Mouse (Mus musculus) kidney, embryonic 14.5 days (tissue): Measurements from ENCODE around the gene Rrbp1. TPM values are rescaled to one million over a fixed set of nuclear protein-coding genes. Genes with fewer than 3 reads are reported as not detected.

ENCODE experiments used
- ATAC-seq: fragments of 200-750 bp; cut with Nextera tagmentation; 2 replicates; pipeline ENCODE4 v1.8.0; 2017; ENCODE audit warnings: moderate number of reproducible peaks, mild to moderate bottlenecking, moderate TSS enrichment, moderate library complexity; ENCODE audit not compliant: low FRiP score, low TSS enrichment
- H3K27ac ChIP-seq: fragments of 300-500 bp; sonication (generic); 2 replicates; pipeline ENCODE4 v1.5.1; 2014; ENCODE audit warnings: low read depth, mild to moderate bottlenecking, low read length, moderate library complexity, mixed read lengths
- H3K27me3 ChIP-seq: fragments of 300-500 bp; sonication (generic); 2 replicates; pipeline ENCODE4 v1.6.1; 2014; ENCODE audit warnings: mild to moderate bottlenecking, low read length; ENCODE audit not compliant: control insufficient read depth, insufficient read depth
- H3K36me3 ChIP-seq: fragments of 300-500 bp; sonication (generic); 2 replicates; pipeline ENCODE4 v1.6.1; 2014; ENCODE audit warnings: low read length, mixed read lengths; ENCODE audit not compliant: control insufficient read depth, insufficient read depth
- H3K4me1 ChIP-seq: fragments of 300-500 bp; sonication (generic); 2 replicates; pipeline ENCODE4 v1.6.1; 2014; ENCODE audit warnings: low read length, mixed read lengths; ENCODE audit not compliant: control insufficient read depth, insufficient read depth
- H3K4me2 ChIP-seq: fragments of 300-500 bp; sonication (generic); replicated peaks from 2 replicates; pipeline ENCODE4 v1.6.1; 2014; ENCODE audit warnings: low read depth, mild to moderate bottlenecking, low read length
- H3K4me3 ChIP-seq: fragments of 300-500 bp; sonication (generic); 2 replicates; pipeline ENCODE4 v1.5.1; 2014; ENCODE audit warnings: mild to moderate bottlenecking, low read length
- H3K9ac ChIP-seq: fragments of 300-500 bp; sonication (generic); 2 replicates; pipeline ENCODE4 v1.6.1; 2014; ENCODE audit warnings: low read depth, mild to moderate bottlenecking, low read length, moderate library complexity
- H3K9me3 ChIP-seq: fragments of 300-500 bp; sonication (generic); 2 replicates; pipeline ENCODE4 v1.6.1; 2016; ENCODE audit warnings: low read length; ENCODE audit not compliant: control insufficient read depth
- WGBS: fragments of 180-500 bp; shearing (Covaris S2); extraction: QIAGEN DNeasy Blood & Tissue Kit; methylation state at CpG from one replicate; pipeline ENCODE4 v1.1.7; 2014; 5-methylcytosine and 5-hydroxymethylcytosine counted together
- polyA plus RNA-seq: library from polyadenylated mRNA; unstranded; fragments of >200 nt; fragmentation: Nextera tagmentation; extraction: Ambion mirVana; gene quantifications from 2 replicates; pipeline ENCODE4 v1.2.1, GENCODE M21; 2014

Gene Rrbp1
- polyA plus RNA-seq, 1 experiment from 2014 or later = 97.1 TPM

DNA sequence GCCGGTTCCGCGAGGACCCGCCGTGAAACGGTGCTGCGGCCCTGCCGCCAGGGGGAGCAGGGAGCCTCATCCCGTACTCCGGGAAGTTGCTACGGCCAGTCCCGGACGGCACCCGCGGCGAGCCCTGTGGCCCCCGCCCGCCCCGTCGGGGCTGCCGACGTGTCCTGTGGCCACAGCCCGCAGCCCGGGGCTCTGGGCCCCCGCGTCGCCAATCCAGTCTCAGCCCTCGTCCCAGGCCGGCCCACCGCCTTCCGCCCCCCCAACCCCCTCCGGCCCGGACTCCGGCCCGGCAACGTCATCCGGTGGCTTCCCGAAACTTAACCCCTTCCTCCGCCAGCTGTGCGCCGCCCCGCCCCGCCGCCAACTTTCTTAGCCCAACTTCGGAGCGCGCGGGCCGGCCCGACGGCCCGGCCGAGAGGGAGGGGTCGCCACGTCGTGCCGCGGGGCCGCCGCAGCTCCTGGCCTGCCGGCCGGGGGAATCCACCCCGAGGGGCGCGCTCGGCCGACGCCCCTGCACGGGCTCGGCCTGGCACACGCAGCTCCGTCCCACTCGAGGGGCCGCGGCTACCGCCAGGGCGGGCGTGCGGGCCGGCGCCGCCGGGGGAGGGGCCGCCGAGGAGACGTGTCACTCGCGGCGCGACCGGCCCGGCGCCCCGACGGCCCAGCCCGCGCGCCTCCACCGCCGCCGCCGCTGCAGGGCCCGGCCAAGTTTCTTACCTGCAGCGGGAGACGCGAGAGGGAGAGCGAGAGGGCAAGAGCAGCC lies 600 bp downstream of the Rrbp1 start:
- Histone ChIP-seq H3K4me1 (peaks cover 25% of the 10 kb centered on the region), H3K9ac (peak overlapping the region; percentile 97), H3K9me3 (no peaks in the 10 kb centered on the region), H3K27me3 (no peaks in the 10 kb centered on the region), H3K27ac (peak overlapping the region; percentile 97), H3K36me3 (peaks cover 6% of the 10 kb centered on the region; the same call in 1 of the 2 replicates), H3K4me2 (peak overlapping the region; percentile 71), H3K4me3 (peak overlapping the region; percentile 94)
- ATAC-seq = peak; percentile 43
- WGBS = under 1% methylated on average over 46 of the region's 107 CpGs

DNA sequence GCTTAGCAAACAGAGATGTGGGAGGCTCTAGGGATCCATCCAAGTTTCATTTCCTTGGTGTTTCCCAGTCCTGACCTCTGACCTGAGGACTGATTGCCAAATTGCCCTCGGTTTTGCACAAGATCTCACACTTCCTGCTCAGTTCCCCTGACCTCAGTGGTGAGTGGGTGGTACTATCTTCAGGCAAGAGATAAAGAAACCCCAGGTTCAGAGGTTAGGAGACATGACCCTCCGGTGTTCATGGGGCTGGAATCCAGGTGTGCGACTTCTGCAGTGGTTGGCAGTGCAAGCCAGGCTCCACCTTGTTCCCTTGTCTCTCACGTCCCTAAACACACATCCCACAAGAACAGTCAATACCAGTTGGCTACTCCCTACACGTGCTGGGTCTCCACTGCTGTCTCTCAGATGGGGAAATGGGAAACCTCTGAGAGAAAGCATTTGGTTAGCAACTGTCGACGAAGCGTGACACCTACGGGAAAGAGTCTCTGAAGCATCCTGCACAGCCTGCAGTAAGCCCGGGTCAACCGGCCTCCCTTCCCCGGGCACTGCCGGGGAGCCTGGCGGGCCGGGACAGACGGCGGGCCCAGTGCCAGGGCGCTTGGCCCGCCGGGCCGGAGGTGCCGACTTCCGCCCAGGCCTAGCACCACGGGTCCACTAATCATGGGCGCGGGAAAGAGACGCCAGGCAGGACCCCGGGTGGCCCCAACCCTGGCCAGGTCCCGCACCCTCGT lies 1.3 kb downstream of the Rrbp1 start:
- peak; percentile 2 for ATAC-seq
- peaks cover 6% of the 10 kb centered on the region; the same call in 1 of the 2 replicates for H3K36me3 ChIP-seq
- no peaks in the 10 kb centered on the region for H3K9me3 ChIP-seq
- H3K4me3 ChIP-seq = peak overlapping the region; percentile 94
- H3K27ac ChIP-seq = peak overlapping the region; percentile 97
- peaks cover 32% of the 10 kb centered on the region for H3K4me1 ChIP-seq
- H3K9ac ChIP-seq = peak overlapping the region; percentile 97
- peak overlapping the region; percentile 71 for H3K4me2 ChIP-seq
- H3K27me3 ChIP-seq = no peaks in the 10 kb centered on the region
- 2% methylated on average over 30 of the region's 30 CpGs for WGBS

DNA sequence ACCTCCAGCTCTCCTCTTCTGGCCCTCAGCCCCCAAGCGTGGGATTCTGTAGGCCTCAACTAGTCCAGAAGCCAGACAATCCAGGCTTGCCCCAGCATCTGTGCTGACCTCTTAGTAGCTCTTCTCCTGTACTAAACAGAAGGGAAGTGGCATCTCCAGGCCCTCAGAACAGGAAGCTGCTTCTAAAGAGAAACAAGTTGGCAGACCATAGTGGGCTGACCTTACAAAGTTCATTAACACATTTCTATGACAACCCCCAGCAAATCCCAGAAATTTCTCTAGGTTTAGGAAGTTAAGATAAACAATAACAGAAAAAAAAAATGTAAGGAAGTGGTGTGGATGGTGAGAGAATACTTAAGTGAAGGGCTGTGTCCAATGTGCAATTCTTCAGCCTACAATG lies 2.0 kb downstream of the Rrbp1 start:
- Histone ChIP-seq H3K4me3 (peak overlapping the region; percentile 94; the same call in 1 of the 2 replicates), H3K9me3 (no peaks in the 10 kb centered on the region), H3K36me3 (peaks cover 6% of the 10 kb centered on the region; the same call in 1 of the 2 replicates), H3K4me2 (peak overlapping the region; percentile 71), H3K9ac (peak overlapping the region; percentile 97; the same call in 1 of the 2 replicates), H3K4me1 (peaks cover 33% of the 10 kb centered on the region), H3K27ac (peak overlapping the region; percentile 97; the same call in 1 of the 2 replicates), H3K27me3 (no peaks in the 10 kb centered on the region)
- ATAC-seq = no peak
- WGBS = 84% methylated on average over 1 of the region's 1 CpGs

DNA sequence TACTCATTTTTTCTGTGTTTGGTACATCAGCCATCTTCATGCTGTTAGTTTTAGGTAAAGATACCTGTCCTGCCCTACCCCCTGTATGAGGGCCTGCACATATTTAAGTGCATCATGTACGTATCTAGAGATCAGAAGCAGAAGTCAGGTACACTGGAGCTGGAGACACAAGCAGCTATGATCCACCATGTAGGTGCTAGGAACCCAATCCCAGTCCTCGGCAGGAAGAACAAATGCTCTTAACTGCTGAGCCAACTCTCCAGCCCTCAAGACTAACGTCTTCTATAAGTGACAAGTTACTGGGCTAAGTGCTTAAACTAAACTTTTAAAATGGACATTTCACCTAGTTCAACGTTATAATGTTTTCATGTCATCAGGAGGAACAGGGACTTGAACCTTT lies 3.9 kb downstream of the Rrbp1 start:
- H3K9ac ChIP-seq = no peak overlapping the region
- H3K4me3 ChIP-seq = no peak overlapping the region
- no peak for ATAC-seq
- no peaks in the 10 kb centered on the region for H3K27me3 ChIP-seq
- H3K27ac ChIP-seq = no peak overlapping the region
- H3K36me3 ChIP-seq = peaks cover 6% of the 10 kb centered on the region; the same call in 1 of the 2 replicates
- WGBS = 89% methylated on average over 4 of the region's 4 CpGs
- H3K4me2 ChIP-seq = no peak overlapping the region
- H3K9me3 ChIP-seq = no peaks in the 10 kb centered on the region
- peaks cover 33% of the 10 kb centered on the region for H3K4me1 ChIP-seq

DNA sequence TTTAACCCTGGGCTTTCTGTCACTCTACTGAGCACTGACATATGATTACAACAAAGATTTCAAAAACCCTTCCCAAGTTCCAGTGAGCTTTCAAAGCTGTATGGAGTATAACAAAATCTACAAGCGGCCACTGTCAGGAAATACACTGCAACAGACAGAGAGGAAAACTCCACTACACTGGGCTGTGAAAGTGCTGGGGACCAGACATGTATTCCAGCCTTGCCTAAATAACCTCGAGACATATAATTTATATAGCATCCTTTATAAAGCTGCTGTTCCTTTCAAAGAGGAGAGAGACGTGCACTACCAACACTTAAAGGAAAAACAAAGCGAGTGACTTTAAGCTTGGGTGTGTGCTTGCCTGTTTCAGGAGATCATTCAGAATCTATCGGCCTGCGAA lies 4.4 kb downstream of the Rrbp1 start:
- no peak overlapping the region for H3K27ac ChIP-seq
- no peaks in the 10 kb centered on the region for H3K9me3 ChIP-seq
- H3K27me3 ChIP-seq = no peaks in the 10 kb centered on the region
- H3K9ac ChIP-seq = no peak overlapping the region
- 80% methylated on average over 6 of the region's 6 CpGs for WGBS
- no peak overlapping the region for H3K4me3 ChIP-seq
- H3K36me3 ChIP-seq = peaks cover 6% of the 10 kb centered on the region; the same call in 1 of the 2 replicates
- peaks cover 34% of the 10 kb centered on the region for H3K4me1 ChIP-seq
- no peak overlapping the region for H3K4me2 ChIP-seq
- ATAC-seq = no peak

DNA sequence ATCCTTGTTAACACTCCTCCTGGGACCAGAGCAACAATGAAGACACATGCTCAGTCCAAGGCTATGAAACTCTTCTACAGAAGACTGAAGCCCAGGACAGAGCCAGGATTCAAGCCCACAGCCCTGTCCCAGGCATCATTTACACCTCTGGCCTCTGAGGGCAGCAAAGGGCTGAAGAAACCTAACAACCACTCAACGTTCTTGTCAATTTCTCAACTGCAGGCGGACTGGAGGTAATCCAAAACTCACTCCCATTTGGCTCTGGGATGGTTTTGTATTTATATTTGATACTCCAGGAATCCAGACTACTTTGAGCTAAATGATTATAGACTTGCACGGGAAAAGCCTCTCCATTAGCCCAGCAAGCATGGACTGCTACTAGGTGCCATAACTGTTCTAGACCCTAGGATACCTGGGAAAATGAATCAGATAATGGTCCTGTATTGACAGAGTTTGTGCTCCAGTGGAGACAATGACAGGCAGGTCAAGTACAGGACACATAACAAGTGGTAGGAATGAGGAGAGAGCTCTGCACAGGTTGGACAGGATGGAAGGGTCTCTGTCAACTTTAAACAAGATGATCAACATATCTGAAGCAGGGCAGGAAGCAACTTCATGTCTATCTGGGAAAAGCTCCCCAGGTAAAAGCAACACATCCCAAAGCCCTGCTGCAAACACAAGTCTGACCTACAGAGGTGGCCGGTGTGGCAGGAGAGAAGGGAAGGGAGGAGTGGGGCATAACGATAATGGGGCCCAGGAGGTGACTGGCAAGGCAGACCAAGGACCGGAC lies 5.7 kb downstream of the Rrbp1 start:
- Histone ChIP-seq H3K4me1 (peaks cover 37% of the 10 kb centered on the region), H3K27ac (no peak overlapping the region), H3K27me3 (no peaks in the 10 kb centered on the region), H3K4me2 (no peak overlapping the region), H3K9me3 (no peaks in the 10 kb centered on the region), H3K36me3 (peaks cover 6% of the 10 kb centered on the region; the same call in 1 of the 2 replicates), H3K9ac (no peak overlapping the region), H3K4me3 (no peak overlapping the region)
- no peak for ATAC-seq
- 60% methylated on average over 6 of the region's 6 CpGs for WGBS

DNA sequence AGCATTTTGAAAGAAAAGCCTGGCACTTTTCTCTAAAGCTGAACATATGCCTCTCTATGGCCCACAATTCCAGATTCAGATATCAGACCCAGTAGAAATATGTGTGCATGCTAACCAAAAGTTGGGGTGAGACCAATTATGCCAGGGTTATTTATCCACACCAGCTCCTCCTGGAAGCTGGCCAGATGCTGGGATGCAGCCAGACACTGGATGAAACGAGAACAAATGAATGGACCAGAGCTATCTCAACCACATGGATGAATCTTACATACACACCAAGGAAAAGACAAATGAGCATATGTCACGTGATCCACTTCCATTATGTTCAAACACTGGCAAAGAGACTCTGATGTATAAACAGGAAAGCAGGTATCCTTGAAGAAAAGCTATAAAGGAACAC lies 7.5 kb downstream of the Rrbp1 start:
- ATAC-seq = no peak
- no peak overlapping the region for H3K4me2 ChIP-seq
- WGBS = 74% methylated on average over 2 of the region's 2 CpGs
- peaks cover 6% of the 10 kb centered on the region; the same call in 1 of the 2 replicates for H3K36me3 ChIP-seq
- no peak overlapping the region for H3K9ac ChIP-seq
- H3K27me3 ChIP-seq = no peaks in the 10 kb centered on the region
- H3K9me3 ChIP-seq = no peaks in the 10 kb centered on the region
- H3K4me1 ChIP-seq = peaks cover 28% of the 10 kb centered on the region; the same call in 1 of the 2 replicates
- no peak overlapping the region for H3K27ac ChIP-seq
- H3K4me3 ChIP-seq = no peak overlapping the region

DNA sequence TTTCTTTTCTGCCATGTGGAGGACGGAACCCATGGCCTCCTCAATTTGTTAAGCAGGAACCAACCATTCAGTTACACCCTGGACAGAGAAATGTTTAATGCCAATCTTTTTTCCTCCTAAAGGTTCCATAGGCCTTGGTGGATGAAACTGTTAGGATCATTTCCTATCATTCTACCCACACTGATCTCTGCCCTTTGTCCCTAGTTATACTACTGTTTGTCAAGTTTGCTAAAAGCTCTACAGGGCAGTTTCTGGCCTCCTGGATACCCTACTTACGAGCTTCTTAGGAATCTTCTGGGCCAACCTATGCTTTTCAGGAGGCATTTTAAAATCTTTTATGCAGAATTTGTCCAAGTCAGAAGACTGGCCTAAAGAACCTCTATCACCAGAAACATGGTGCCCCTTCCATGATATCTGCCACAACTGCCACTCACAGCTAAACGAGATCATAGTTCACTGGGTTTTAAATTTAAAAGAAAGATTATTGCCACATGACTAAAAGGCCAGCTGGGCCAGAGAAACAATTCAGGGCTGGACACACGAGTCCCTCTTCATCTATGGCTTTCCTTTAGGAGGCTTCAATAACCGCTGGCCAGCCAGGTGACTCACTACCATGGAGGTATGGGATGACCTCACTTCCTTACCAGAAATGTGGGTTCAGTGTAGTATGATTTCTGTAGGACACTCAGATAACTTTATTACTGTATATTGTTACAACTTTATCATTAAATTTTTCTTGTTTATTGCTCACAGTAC lies 8.7 kb downstream of the Rrbp1 start:
- Histone ChIP-seq H3K9me3 (no peaks in the 10 kb centered on the region), H3K4me2 (no peak overlapping the region), H3K36me3 (peaks cover 3% of the 10 kb centered on the region; the same call in 1 of the 2 replicates), H3K9ac (no peak overlapping the region), H3K27me3 (no peaks in the 10 kb centered on the region), H3K4me1 (peaks cover 28% of the 10 kb centered on the region; the same call in 1 of the 2 replicates), H3K4me3 (no peak overlapping the region), H3K27ac (no peak overlapping the region)
- 82% methylated on average over 5 of the region's 5 CpGs for WGBS
- ATAC-seq = no peak
